Mouse (Mus musculus): ENCODE data around the gene Wdfy4.

The Wdfy4 gene

DNA sequence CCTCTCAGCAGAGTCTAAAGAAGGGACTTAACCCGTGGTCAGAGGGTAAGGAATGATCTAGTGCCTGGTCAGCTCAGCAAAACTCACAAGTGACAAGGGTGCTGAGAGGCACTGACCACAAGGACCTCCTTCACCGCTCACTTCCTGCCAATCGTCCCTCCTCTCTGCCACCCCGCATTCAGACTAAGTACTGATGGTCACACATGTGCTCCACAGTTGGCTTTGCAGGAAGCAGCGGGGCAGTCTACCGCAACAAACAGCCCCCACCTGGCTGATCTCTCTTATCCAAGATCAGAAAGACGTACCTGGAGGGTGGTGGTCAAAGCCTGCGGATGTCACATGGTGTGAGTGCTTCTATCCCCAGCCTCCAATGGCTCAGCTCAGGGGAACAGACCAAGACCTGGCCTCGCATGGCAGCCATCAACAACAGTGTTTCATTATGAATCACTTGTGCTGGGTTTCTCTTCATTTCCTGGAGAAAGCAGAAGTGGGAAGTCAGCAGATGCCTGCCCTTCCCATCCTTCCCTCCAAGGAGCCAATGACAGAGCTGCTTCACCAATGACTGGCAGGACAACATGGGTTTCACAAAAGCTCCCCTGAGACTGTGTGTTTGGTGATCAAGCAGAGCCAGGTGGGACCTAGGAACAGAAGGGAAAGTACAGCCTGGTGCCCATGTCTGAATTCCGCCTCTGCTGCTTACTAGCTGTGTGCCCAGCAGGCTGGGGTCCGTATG is at the start of gene Wdfy4:
Gene Wdfy4, minus strand, starts transcription at position 441 of the 733 bp plus-strand sequence.
- no peak for DNase-seq

GRCm38 (mm10) chr14:33232048-33232447 is 46.7 kb upstream of the Wdfy4 start:
- DNase-seq, result no peak

DNA sequence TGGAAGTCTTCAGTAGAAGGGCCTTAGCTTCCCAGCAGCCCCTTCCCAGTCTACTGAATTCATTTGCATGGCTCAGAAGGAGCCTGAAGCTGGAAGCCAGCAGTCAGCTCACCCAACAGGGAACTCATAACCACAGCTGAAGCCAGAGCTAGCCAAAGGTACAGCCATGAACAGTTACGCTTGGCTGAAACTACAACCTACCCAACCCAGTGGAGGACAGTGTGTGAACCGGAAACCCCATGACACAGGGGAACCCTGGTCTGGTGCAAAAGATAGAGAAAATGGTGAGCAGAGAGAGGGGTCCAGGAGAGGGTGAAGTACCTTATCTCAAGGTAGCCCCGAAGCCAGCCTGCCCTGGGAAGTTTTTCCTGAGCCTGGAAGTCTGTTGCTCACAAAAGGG is 46.0 kb upstream of the Wdfy4 start:
- DNase-seq, result no peak

DNA sequence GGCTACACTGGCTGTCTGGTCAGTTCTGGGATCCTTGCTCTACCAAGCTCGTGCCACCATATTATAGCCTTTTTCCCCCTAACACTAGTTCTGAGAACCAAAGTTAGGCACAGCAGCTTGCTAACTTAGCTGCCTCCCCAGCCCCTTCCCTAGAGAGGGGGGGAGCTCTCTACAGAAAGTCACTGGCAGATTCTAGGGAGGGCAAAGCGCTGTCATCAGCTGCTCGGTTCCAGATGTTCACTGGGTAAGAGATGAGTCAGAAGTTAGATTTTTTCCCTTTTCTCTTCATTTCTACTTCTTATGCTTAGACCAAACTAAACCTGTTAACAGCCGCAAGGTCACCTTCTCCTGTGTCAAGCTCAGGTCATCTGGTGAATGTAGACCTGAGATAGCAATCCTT is 45.4 kb upstream of the Wdfy4 start:
- DNase-seq, result no peak

GRCm38 (mm10) chr14:33225235-33225634 is 39.9 kb upstream of the Wdfy4 start:
- DNase-seq, result no peak

DNA sequence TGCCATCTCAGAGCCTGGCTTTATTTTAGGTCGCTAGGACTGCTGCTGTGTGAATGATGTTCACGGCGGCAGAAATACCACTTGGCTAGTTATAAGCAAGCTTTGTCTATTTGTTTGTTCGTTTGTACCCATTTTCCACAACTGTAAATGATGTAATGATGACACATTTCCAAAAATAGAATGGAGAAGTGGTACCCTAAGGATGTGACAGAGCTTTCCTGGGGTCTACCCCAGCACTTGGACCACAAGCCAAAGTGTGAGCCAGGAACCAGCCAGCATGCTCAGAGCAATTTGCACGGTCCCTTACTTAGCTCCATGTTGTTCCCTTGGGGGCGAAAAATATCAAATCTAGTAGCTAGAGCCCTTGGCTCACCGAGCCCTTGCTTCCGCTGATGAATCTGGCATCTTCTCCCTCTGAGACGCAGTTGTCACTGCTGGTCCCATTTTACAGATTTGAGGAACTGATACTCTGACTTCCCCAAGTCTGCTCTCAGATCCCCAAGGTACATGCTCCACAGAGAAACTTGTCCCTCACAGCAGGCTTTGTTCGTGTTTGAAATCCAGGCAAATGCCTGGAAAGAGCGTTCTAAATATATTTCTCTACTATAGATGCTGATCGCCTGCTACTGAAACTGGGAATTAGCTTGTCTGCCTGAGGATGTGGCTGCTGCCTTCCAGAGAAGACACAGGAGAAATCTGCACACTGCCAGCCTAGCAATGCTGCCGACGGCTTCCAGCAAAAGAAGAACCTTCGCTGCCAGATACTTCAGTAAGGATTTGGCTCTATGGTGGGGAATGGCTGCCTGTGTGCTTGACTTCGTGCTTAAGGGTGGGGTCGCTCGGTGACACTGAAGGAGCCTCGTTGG is 31.3 kb upstream of the Wdfy4 start:
- no peak for DNase-seq

DNA sequence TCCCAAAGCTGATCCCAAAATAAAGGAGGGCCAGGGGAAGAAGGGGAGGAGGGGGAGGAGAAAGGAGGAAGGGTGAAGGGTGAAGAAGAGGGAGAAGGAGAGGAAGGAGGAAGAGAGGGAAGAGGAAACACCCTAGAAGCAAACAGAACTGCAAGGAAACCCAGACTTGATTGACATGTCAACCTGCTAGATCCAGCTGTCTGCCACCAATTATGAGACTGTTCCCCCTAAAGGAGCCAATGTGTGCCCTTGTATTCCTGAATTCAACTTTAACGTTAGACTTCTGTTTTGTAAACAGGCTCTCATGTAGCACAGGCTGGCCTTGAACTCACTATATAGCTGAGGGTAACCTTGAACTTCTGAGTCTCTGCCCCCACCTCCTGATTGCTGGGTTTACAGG is 29.9 kb upstream of the Wdfy4 start:
- DNase-seq, result no peak

DNA sequence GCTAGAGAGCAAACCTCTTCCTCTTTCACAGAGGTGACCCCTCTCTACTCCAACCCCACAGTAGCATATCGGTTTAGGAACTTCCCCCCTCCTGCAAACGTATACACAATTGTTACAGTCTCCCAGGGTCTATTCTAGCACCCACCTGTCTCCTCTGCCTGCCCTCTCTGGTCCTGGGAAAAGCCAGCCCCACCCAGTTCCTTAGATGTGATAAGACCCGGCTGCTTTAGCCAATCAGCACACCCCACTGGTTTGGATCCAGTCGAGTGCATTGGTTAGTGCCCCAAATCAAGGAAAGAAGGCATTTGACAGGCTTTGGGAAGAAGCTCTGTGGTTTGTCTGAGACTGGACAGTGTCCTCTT is 29.4 kb upstream of the Wdfy4 start:
- no peak for DNase-seq

- DNase-seq, result peak; percentile 90 to 92
Observed at GRCm38 (mm10) chr14:33213823-33214766, 28.8 kb upstream of the Wdfy4 start, which contains the start of gene Arhgap22. Gene Arhgap22 (plus strand): TSS chr14:33214026.

GRCm38 (mm10) chr14:33212958-33213309 is 27.6 kb upstream of the Wdfy4 start:
- no peak for DNase-seq

DNA sequence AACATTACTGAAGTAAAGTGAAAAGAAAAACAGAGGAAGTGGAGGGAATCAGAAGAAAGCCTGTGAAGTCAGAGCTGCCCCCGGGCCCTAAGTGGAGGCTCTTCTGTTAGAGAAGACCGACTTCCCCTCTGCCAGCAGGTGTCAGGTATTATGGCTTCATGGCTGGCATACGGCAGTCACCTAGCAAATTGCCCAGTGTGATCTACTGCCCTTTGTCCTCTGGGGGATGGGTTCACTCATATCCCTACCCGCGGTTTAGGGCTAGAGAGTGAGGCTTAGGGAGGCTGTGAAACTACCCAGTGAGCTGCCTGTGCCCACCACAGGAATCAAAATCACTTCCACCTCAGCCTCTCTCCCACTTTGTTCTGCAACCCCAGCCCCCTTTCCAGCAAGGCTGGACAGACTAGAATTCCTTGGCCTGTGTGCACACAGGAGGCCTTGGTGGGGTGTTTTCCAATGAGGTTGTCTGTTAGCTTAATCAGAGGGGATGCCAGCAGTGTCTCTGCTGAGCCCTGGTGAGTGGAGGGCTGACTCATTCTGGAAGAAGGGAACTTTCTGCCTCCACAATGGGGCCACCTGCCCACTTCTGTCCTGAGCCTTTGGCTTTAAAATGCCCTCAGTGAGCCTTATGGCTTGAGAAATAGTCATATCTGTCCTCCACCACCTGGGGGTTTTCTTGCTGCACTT is 27.1 kb upstream of the Wdfy4 start:
- no peak for DNase-seq

DNA sequence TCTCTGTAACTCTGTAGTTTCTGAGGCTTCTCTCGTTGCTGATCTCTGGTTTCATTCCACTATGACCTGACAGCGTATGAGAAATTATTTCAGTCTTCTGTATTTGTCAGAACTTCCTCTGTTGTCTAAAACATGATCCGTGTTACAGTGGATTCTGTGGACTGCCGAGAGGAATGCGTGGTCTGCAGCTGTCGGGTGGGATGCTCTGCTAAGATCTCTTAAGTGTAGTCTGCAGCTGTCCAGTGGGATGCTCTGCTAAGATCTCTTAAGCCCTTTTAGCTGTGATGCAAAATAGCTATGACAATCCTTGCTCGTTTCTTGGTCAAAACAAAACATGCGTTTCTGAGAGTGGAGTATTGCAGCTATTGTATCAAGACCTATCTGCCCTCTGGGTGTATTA is 25.5 kb upstream of the Wdfy4 start:
- DNase-seq, result no peak

- no peak for DNase-seq
Observed at GRCm38 (mm10) chr14:33208331-33208730, 23.0 kb upstream of the Wdfy4 start.

GRCm38 (mm10) chr14:33207011-33207410 is 21.7 kb upstream of the Wdfy4 start:
- peak; percentile 38 to 50 for DNase-seq

- peak; percentile 19 to 22 for DNase-seq
Observed at GRCm38 (mm10) chr14:33205280-33205965, 20.1 kb upstream of the Wdfy4 start.

DNA sequence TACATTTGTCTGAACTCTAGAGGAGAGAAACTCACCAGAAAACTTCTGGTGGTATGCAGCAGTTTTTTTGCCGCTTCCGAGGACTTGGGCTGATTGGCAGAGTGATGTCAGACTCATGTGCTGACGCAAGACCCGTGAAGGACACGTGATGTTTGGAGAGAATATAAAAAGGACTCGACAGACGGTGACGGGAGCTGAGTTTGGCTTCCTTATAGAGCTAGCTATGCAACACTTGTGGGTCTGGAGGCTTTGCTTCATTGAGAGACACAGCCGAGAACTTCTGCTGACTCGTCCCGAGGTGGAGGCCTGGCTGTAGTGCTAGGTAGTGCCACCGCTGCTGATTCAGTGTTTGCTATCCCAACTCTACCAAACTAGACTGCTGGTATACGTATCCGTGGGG is 18.5 kb upstream of the Wdfy4 start:
- no peak for DNase-seq

DNA sequence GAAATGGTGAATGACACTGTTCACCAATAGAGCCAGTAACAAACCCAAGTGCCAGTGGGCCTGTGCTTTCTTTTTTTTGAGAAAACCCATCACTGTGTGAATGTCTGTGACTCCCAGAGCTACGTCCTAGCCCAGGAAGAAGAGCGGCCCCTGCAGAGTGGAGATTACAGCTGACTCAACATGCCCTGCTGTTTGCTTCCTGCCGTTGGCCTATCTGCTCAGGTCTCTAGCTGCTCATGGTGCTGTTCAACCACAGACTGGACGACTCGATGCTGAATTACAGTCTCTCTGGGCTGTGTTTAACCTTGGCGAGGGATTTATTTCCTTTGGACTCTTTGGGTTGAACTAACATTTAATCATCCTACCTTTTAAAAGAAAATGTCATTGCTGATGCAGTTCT is 17.6 kb upstream of the Wdfy4 start:
- no peak for DNase-seq

GRCm38 (mm10) chr14:33202161-33202560 is 16.9 kb upstream of the Wdfy4 start:
- DNase-seq, result no peak

- no peak for DNase-seq
Observed at GRCm38 (mm10) chr14:33194241-33194640, 8.9 kb upstream of the Wdfy4 start.

- no peak for DNase-seq
Observed at GRCm38 (mm10) chr14:33193762-33194161, 8.5 kb upstream of the Wdfy4 start.

DNA sequence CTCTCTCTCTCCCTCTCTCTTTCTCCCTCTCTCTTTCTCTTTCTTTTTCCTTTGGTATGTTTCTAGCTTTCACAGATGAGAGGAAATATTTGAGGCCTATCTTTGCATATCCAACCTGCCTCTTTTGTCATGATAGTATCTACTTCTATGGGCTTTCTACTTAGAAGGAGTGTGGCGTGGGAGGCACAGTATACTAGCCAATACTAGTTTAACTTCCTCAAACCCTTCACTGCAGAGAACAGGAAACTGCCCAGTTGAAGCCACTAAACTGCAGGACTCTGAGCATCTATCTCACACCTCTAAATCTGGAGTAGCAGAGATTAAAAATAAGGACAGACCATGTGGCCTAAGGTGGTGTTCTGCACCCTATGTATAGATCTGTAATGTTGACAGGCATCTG is 5.3 kb upstream of the Wdfy4 start:
- DNase-seq, result no peak
